Mouse (Mus musculus) ovary, postnatal 10 days (tissue): ENCODE results near the gene Cmtm8.
A peak's percentile ranks its signal among the peaks of the same experiment; 100 is the strongest.

ENCODE experiments used
- DNase-seq: peaks from one replicate; pipeline ENCODE4 v3.0.0; 2022; ENCODE audit warnings: low spot score

Cmtm8 gene

DNA sequence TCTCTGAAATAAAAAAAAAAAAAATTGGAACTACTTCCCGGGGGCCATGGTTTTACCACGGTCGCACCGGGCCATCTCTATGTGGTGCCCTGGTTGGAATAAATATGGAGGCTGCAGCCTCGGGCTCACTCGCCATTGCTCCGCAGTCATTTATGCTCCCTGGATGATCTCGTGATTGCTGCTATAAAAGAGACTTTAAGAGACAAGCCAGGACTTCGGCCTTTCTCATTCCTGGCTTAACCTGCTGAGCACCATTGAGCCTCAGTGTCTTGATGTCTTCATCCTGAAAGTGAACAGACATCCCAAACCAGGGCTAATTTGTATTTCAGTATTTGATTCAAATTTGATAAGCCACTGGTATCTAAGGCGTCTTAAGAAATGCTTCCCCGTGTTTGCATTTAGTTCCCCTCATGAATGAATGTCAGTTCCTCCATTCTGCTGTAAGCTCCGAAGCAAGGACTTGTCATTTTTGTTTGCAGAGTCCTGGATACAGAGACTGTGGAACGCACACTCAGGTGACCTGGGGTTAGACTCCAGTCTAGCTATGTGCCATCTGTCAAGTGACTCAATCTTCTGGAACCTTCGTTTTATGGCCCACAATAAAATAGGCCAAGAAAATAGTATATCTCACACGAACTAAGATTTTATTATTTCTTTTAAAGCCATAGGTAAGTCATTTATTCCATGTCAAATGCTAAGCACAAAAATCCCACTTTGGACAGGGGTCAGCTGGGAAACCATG, 22.2 kb downstream of the Cmtm8 start:
- DNase-seq = no peak

- DNase-seq = no peak
These were observed 25.0 kb downstream of the Cmtm8 start for GRCm38 (mm10) chr9:114818918-114819317.

- no peak for DNase-seq
These were observed 26.9 kb downstream of the Cmtm8 start for GRCm38 (mm10) chr9:114817012-114817411.

GRCm38 (mm10) chr9:114816121-114816520, 27.8 kb downstream of the Cmtm8 start:
- DNase-seq = no peak

- no peak for DNase-seq
These were observed 28.6 kb downstream of the Cmtm8 start for GRCm38 (mm10) chr9:114815315-114815714.

DNA sequence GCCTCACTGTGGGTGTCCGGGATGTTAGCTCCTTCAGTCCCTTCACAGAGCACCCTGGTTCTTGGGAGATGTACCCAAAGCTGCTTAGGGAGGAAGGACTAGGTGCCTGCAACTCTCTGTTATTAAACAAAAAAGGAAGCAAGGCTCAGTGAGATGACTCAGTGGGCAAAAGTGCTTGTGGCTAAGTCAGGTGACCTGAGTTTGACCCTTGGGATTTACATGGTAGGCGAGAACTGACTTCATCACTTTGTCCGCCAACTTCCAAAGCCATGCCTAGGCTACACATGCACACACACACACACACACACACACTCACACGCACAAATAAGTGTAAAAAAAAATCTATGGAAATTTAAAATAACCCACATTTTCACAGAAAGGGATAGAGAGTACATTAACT, 32.0 kb downstream of the Cmtm8 start:
- no peak for DNase-seq

DNA sequence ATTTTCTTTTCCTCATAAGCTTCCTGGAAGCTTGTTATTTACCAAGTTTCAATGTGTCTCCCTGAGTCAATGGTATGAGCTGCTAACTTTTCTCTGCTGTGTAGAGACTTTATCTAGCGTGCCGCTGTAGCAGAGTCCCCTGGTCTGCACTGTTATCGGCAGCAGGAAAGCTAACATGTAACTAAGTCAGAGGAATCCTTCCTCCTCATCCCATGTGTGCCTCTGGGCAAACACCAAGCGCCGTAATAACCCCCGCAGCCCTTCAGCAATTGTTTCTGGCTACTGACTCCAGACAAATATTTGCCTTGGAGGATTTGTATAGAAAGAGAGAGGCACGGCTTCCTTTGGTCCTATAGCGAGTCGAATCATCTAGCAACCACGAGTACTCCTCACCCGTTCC, 33.1 kb downstream of the Cmtm8 start:
- no peak for DNase-seq

DNA sequence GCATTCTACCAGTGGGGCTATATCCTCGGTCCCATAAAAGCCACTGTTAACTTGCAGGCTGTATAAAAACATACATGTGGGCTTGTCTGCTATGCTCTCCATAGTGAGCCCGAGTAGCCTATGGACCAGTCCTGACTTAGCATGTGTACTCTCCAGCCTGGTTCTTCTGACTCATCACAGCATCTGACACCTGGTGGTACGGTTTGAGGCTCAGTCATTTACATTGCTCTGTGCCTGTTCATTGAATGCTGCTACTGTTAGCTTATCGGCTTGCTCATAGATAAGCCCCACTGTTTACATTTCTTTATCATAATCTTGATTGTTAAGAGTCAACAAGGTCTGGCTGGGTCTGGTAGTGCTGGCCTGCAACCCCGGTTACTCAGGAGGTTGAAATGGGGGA, 35.3 kb downstream of the Cmtm8 start:
- DNase-seq = no peak

- no peak for DNase-seq
These were observed 36.7 kb downstream of the Cmtm8 start for GRCm38 (mm10) chr9:114807261-114807660.

- DNase-seq = no peak
These were observed 38.7 kb downstream of the Cmtm8 start for GRCm38 (mm10) chr9:114805151-114805671.

DNA sequence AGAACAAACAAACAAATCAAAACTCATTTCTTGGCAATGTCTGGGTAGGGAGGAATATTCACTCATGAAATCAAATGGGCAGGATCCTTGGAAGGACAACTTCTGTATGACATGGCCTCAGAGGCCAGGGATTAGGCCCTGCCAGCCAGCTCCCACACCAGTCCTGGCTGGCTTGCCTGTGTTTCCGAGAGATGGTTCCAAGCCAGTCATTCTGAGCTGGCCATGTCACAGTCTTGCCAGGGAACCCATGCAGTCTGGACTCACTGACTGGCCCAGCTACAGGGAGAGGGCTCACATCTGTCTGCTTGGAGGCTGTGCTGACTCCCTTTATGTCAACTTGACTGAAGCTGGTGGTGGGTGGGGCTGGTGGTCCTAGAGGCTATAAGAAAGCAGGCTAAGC, 41.8 kb downstream of the Cmtm8 start:
- DNase-seq = no peak

DNA sequence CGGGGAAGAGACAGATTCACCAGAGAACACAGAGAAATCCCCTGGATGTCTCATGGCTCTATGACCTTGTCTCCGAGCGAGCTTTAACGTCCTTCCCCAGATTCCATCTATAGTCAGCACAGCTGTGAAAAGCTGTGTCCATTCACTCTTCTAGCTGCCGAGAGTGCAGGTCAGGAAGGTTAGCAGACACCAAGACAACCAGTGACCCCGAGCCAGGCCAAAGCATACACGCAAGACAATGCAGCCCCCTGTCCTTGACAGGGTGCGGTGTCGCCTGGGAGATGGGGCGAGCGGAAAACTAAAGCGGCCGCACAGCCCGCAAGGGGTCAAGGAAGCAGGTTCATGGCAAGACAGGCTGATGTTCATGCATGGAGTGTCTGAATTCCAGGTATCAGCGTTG, 42.7 kb downstream of the Cmtm8 start:
- no peak for DNase-seq

GRCm38 (mm10) chr9:114799498-114800107, 44.4 kb downstream of the Cmtm8 start:
- DNase-seq = no peak

DNA sequence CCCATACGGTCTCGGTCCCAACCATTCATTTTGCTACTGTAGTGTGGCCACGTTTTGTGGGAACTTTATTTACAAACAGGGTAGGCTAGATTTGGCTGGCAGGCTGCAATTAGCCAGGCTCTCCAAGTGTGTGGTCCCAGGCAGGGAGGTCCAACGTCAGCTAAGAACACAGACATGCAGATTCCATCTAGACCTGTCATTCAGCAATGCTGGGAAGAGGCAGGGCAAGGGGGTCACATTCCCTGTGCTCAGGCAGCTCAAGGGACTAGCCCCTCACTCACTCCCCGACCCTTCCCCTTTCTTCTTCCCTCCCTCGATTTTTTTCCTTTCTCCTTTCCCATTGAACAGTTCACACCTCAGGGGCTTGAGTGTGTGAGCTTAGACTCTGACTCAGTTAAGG, 45.1 kb downstream of the Cmtm8 start:
- no peak for DNase-seq

DNA sequence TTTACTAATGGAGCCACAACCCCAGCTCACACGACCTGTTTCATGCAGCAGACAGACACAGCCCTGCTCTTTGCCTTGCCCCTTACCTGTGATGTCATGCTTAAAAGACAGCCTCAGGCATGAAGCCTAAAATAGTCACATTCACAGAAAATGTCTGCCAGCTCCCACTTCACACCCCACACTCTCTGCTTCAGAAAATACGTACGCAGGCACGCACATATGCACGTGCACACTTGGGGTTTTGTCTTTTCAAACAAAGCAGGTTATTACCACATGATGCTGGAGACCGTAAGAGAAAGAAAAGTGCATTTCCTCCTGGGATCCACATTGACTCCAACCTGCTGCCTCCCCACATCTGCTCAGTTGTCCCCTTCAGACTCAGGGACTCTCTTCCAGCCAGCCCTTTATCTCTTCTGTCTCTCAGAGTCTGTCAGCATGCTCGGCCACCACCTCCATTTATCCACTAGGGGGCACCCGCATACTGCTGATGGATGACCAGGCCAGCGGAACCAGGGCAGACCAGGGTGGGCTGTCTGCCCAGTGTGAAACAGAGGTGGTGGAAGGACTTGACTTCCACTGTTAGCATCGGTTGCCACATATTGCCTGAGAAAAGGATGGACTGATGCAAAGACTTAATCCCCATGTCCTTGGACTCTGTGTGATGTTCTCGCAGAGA, 46.5 kb downstream of the Cmtm8 start:
- DNase-seq = peak; percentile 71

DNA sequence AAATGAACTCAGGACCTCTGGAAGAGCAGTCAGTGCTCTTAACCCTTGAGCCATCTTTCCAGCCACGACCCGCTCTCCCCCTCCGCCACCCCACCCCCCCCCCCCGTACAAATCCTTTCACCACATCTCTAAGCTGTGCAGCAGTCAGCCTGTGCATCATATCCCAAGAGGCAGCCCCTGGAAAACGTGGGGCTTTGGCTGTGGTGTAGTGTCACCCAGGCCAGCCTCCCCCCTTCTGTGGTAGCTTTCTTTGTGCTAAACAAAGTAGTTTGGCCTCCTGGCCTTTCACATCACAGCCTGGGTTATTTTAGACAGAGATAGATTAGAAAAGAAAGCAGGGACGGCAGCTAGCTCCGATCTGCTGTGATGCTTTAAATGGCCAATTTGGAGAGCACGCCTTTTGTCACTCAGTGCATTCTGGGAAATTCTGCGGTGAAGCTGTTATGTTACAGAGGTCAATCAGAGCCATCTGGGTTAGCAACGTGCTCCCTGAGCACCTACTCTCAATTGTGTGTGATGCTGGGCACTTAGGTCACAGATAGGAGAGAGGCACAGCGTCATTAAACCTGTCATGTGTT, 47.4 kb downstream of the Cmtm8 start:
- no peak for DNase-seq

DNA sequence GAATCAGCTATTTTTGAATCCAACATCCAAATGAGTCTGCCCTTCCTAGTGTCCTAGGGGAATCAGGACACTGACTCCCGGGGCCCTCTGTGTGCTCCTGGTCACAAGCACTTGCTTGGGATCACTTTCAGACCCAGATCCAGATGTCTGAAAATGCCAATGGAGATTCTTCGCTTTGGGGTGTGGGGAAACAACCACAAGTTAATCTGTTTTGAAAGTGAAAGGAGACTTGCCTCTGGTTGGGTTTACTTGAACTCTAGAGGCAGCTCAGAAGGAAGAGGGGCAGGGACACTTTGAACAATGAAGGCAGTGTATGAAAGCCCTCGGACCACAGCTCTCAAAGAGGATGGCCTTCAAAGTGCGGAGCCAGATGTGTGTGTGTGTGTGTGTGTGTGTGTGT, 49.5 kb downstream of the Cmtm8 start:
- DNase-seq = no peak

DNA sequence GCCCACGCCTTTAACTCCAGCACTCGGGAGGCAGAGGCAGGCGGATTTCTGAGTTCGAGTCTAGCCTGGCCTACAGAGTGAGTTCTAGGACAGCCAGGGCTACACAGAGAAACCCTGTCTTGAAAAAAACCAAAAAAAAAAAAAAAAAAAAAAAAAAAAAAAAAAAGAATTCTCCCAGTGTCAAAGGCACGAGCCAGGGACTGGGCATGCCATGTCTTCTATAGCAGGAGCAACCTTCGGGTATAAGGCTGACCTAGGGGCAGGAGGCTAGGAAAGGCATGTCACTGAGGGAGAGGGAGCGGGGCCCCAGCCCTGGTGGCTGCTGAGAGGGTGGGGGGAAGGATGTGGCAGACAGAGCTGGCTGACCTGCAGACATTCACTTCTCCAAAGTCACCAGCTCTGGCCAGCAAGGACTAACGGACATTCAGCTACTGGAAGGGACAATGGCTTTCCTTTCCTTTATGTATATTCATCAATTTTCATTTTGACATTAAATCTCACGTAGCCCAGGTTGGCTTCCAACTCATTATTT, 50.1 kb downstream of the Cmtm8 start:
- DNase-seq = no peak

DNA sequence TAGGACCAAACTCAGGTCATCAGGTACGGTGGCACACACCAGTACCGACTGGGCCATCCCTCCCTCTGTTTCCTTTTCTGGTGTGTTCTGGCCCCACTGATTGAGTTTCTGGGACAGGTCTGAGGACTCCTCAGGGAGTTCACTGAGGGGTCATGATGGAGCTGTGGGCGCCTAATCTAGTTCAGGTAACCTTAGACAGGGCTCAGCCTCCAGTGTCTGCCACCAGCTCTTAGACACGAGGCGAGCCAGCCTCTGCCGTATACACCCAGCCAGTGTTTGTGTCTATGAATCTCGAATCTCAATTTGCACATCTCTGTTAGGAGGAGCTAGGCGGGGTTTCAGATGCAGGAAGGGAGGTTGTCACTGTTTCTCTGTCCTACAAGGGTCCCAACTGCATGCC, 54.0 kb downstream of the Cmtm8 start:
- no peak for DNase-seq

GRCm38 (mm10) chr9:114789557-114789956, 54.4 kb downstream of the Cmtm8 start:
- no peak for DNase-seq

GRCm38 (mm10) chr9:114788697-114789096, 55.3 kb downstream of the Cmtm8 start:
- DNase-seq = no peak

GRCm38 (mm10) chr9:114787716-114788115, 56.2 kb downstream of the Cmtm8 start:
- no peak for DNase-seq

GRCm38 (mm10) chr9:114787134-114787533, 56.8 kb downstream of the Cmtm8 start:
- no peak for DNase-seq
